Mouse (Mus musculus) left cerebral cortex, adult 9 months (tissue): ENCODE measurements around the gene 9130019O22Rik.
"Not testable (repeated sequence)": the region's sequence is repeated elsewhere in the genome, so short reads cannot be mapped to it uniquely, and the experiment has no call there.

Experiments used
- DNase-seq, 2 experiments: peaks; one replicate each; pipeline ENCODE4 v3.0.0; 2022; ENCODE audit warnings: low spot score in 2 of 2

9130019O22Rik gene

GRCm38 (mm10) chr7:127386641-127387392 lies at the start of gene 9130019O22Rik:
9130019O22Rik (minus strand) TSS chr7:127387166.
- DNase-seq = peak; percentile 77 to 95

- no peak for DNase-seq
Observed at GRCm38 (mm10) chr7:127435206-127435605, 48.2 kb upstream of the 9130019O22Rik start.

GRCm38 (mm10) chr7:127426354-127426753 lies 39.4 kb upstream of the 9130019O22Rik start:
- DNase-seq = no peak

DNA sequence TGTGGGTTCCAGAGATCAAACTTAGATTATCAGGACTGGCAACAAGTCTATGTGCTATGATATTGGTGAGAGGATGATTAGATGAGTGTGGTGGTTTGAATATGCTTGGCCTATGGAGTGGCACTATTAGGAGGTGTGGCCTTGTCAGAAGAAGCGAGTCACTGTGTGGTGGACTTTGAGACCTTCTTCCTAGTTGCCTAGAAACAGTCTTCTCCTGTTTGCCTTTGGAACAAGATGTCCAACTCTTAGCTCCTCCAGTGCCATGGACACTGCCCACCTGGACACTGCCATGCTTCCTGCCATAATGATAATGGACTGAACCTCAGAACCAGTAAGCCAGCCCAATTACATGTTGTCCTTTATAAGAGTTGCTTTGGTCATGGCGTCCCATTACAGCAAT lies 38.9 kb upstream of the 9130019O22Rik start:
- DNase-seq = no peak

GRCm38 (mm10) chr7:127425291-127425690 lies 38.3 kb upstream of the 9130019O22Rik start:
- DNase-seq = no peak

DNA sequence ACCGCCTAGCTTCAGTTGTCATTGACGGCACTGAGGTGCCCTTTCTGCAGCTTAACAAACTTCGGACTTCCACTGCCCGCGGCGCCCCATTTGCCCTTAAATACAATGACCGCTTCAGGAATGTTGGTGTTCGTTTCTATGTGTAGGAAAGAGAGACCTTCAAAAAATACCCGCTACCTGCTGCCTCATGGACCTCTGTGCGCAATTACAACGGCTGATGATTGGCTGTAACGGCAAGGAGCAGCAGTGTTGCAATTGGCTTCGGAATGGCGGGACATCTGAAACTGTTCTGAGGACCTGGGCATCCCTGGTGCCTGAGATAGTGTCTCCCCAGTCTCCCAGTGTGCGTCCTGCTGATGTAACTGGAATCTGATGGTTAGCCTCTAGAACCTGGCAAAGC lies 35.3 kb upstream of the 9130019O22Rik start:
- peak in 1 of 2 experiments; percentile 48 for DNase-seq

DNA sequence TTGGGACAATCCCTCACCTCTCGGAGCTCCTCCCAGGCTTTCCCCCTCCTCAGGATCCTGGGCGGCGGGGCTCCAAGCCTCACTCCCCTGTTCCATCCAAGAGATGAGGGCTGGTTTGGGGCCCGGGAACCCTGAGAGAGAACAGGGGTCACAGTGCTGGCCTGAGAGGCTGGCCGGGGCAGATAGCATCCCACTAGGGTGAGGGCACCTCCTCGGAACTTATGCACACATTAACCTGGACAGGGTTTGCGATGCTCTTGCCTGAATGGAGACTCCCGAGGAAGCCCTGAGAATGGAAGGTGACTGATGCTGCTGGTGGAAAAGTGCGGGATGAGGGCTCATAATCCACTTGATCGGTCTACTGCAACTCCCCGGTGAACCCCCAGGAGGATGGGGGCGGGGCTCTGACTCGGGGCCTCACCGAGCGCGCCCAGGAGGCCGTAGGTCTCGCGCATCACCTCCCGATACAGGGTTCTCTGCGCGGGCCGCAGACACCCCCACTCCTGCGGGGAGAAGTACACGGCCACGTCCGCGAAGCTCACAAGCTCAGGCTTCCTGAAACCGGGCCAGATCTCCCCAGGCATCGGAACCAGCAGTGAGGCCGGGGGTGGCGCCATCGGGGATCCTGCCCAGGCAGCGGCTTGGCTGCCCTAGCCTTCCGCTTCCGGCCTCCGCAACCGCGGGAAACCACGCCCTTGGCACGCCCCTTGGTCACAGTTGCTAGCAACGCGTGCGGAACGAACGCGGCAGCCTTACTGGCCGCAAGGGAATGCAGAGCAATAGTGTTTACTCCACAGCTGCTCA lies 34.6 kb upstream of the 9130019O22Rik start, which contains the start of gene Zfp688:
Gene Zfp688 (minus strand): TSS at position 681 of the 804 bp plus-strand sequence.
- peak; percentile 66 to 90 for DNase-seq

- DNase-seq = no peak
Observed at GRCm38 (mm10) chr7:127411418-127411817, 24.5 kb upstream of the 9130019O22Rik start.

- DNase-seq = peak; percentile 58 to 93
Observed at GRCm38 (mm10) chr7:127406002-127406987, 19.3 kb upstream of the 9130019O22Rik start, which contains the start of gene Zfp764. Zfp764 (minus strand) TSS chr7:127406822.

- not testable (repeated sequence) for DNase-seq
Observed at GRCm38 (mm10) chr7:127404101-127404500, 17.1 kb upstream of the 9130019O22Rik start.

- no peak for DNase-seq
Observed at GRCm38 (mm10) chr7:127402980-127403379, 16.0 kb upstream of the 9130019O22Rik start.

DNA sequence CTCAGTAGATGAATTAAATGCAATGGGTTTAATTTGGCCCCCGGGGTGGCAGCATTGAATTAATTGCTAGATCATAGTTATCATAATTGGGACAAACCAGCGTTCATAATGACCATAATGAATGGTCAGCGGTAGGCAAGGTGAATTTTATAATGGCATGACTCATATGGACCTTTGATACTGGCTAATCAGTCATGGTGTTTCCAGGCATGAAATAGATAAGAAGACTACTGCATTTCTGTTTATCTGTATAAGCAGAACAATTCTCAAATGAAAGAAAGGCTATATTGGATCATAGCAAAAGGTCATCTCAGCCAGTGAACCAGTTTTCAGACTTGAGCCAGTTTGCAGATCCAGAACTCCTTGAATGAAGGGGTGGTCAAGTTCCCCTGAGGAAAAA lies 13.4 kb upstream of the 9130019O22Rik start:
- no peak for DNase-seq

DNA sequence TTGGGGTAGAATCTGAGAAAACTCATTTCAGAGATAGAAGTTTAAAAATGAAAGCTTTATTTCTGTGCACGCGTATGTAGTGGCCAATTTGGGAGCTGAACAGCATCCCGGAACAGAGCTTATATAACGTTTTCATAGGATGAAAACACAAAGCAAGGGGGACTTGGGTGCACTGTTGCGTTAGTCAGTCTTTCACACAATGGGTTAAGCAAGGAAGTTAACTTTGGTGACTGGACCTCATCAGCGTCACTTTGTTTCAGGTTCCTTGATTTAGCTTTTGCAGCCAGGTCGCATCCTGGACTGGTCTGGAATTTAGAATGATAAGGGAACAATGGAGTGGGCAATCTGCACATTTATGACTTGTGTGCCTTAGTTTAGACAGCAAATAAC lies 7.0 kb upstream of the 9130019O22Rik start:
- no peak for DNase-seq

GRCm38 (mm10) chr7:127393157-127393943 lies 6.4 kb upstream of the 9130019O22Rik start, which contains the start of gene E430018J23Rik:
E430018J23Rik (minus strand) TSS chr7:127393629.
- peak; percentile 94 to 99 for DNase-seq

- DNase-seq = no peak
Observed at GRCm38 (mm10) chr7:127392251-127392824, 5.4 kb upstream of the 9130019O22Rik start.

DNA sequence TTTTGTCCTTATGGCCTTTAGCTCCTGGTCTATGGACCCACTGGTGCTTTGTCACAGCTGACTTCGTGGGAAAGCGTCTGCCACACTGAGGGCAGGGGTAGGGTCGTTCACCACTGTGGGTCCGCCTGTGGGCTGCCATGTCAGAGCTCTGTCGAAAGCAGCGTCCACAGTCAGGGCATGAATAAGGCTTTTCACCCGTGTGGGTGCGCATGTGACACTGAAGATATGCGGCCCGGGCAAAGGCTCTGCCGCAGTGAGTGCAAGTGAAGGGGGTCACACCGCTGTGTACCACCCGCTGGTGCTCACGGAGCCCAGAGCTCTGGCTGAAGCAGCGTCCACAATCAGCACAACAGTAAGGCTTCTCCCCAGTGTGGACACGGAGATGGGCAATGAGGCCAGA lies 4.6 kb upstream of the 9130019O22Rik start:
- DNase-seq = no peak

GRCm38 (mm10) chr7:127390306-127390705 lies 3.3 kb upstream of the 9130019O22Rik start:
- no peak for DNase-seq

GRCm38 (mm10) chr7:127388201-127388600 lies 1.2 kb upstream of the 9130019O22Rik start:
- not testable (repeated sequence) for DNase-seq

DNA sequence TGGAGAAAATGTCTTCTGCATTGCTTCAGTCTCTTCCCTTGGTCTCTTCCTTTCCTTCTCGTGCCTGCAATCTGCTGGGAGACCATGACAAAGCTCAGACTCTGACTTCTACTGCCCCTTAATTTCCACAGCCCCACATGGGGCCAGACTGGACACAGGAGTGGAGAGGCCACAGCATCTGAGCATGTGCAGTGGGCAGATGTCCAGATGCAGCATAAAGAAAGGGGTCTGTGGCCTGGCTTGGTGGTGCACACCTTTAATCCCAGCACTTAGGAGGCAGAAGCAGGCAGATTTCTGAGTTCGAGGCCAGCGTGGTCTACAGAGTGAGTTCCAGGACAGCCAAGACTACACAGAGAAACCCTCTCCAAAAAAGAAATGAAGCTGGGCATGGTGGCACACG lies 1.4 kb downstream of the 9130019O22Rik start:
- not testable (repeated sequence) for DNase-seq

DNA sequence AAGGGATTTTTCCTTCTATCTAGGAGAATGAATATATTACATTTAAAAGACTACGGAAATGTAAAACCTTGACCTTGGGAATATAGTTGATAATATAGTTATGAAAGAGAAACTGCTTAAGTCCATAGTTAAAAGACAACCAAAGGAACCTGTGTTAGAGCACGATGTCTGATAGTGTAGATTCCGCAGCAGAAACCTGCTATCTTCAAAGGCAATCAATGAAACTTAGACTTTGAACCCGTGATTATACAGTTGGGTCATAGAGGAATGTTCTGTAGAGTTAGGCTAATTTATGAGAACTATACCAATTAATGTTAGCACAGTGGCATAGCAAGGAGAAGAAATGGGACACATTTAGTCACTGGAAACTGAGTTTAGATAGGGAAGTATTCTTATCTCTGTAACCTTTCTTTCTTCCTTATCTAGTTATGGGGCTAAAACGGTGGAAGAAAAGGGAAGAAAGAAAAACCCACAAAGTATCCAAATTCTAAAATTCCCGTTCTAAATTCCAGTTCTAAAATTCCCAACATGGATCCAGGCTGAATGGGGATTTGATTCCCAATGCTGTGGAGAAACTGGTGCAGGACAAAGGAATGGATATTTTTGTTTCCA lies 8.6 kb downstream of the 9130019O22Rik start:
- DNase-seq = no peak
